Mouse (Mus musculus) cerebellum, adult 2 months (tissue): Measurements from ENCODE around the gene Ldah. TPM values are rescaled to one million over a fixed set of nuclear protein-coding genes. Genes with fewer than 3 reads are reported as not detected.
A peak's percentile ranks its signal among the peaks of the same experiment; 100 is the strongest.

Experiments used
- DNase-seq, 2 experiments: peaks; one replicate each; pipeline ENCODE4 v3.0.0; 2021
- H3K27ac ChIP-seq: fragments of 200-500 bp; 2 replicates; pipeline ENCODE4 v1.5.1; 2012; ENCODE audit warnings: low read length, control low read depth, inconsistent platforms; ENCODE audit not compliant: insufficient read depth
- H3K27me3 ChIP-seq: fragments of 200-500 bp; 2 replicates; pipeline ENCODE4 v1.6.1; 2012; ENCODE audit warnings: inconsistent platforms, mild to moderate bottlenecking, low read length, moderate library complexity; ENCODE audit not compliant: control insufficient read depth, insufficient read depth
- H3K4me1 ChIP-seq: fragments of 200-500 bp; 2 replicates; pipeline ENCODE4 v1.6.1; 2011; ENCODE audit warnings: low read length; ENCODE audit not compliant: control insufficient read depth, insufficient read depth
- H3K4me3 ChIP-seq: fragments of 200-500 bp; replicated peaks from 2 replicates; pipeline ENCODE3; 2011; ENCODE audit warnings: mild to moderate bottlenecking, low read depth, low read length, control low read depth; ENCODE audit not compliant: insufficient read depth
- CTCF ChIP-seq: fragments of 200-500 bp; IDR thresholded peaks from 2 replicates; pipeline ENCODE4 v1.5.1; 2011; ENCODE audit warnings: low read depth, mild to moderate bottlenecking, control low read depth, low read length, moderate library complexity, borderline replicate concordance; ENCODE audit not compliant: insufficient read depth
- POLR2A ChIP-seq: fragments of 200-500 bp; IDR thresholded peaks from 2 replicates; pipeline ENCODE4 v1.6.1; 2011; ENCODE audit warnings: low read length, control low read depth, borderline replicate concordance; ENCODE audit not compliant: insufficient read depth
- WGBS: fragments of 180-500 bp; shearing (Covaris S2); methylation state at CpG from one replicate; pipeline ENCODE4 v1.1.7; 2018; 5-methylcytosine and 5-hydroxymethylcytosine counted together
- polyA plus RNA-seq: library from polyadenylated mRNA; depleted of rRNA; stranded (reverse); fragments of >200 nt; gene quantifications from 2 replicates; pipeline ENCODE4 v1.2.3, GENCODE M21; 2012; rRNA removed

Ldah gene
- polyA plus RNA-seq, 1 experiment, result 50.6 TPM

DNA sequence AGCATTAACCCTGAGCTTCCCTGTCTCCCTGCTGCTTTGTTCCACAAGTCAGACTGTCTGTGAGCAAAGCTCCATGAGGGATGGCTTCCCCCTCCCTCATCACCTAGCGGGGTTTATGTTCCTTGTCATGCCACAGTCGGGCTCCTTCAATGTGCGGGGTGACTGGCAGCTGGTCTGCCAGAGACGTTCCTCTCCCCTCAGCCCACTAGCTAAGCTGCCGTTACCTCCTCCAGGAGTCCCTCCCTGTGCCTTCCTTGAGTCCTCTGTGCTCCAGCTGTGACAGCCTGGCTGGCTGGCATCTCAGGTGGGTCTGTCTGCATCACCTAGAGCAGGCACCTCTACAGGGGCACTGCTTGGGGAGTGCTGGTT is 124.3 kb downstream of the Ldah start:
- TF ChIP-seq CTCF, result no peak
- TF ChIP-seq POLR2A, result no peak
- H3K4me1 ChIP-seq, result peaks cover 11% of the 10 kb centered on the region
- no peak overlapping the region for H3K4me3 ChIP-seq
- DNase-seq, result no peak
- WGBS, result 59% methylated on average over 5 of the region's 5 CpGs
- no peak overlapping the region for H3K27ac ChIP-seq
- no peaks in the 10 kb centered on the region for H3K27me3 ChIP-seq

GRCm38 (mm10) chr12:8333617-8334016 is 125.7 kb downstream of the Ldah start:
- H3K27me3 ChIP-seq, result no peaks in the 10 kb centered on the region
- TF ChIP-seq CTCF, result no peak
- no peak for TF ChIP-seq POLR2A
- H3K4me1 ChIP-seq, result peaks cover 9% of the 10 kb centered on the region
- H3K27ac ChIP-seq, result no peak overlapping the region
- 85% methylated on average over 8 of the region's 8 CpGs for WGBS
- no peak for DNase-seq
- H3K4me3 ChIP-seq, result no peak overlapping the region

DNA sequence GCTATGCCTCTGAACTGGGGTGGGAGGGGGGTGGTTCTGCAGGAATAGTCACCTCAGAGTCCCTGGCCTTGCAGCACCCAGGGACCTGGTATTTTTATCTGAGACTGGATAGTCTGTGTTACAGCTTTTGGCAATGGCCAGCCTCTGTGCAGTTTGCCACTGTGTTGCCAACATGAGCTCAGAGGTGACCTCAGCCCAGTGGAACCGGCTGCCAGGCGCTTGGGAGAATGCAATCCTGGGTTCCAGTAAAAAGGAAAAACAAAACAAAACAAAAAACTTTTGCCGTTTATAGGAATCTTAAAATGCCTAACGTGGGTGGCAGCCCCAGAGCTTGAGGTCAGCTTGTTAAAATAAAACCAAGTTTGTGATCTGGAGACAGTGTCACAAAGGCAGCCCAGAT is 126.4 kb downstream of the Ldah start:
- Histone ChIP-seq H3K4me3 (no peak overlapping the region), H3K27ac (no peak overlapping the region), H3K4me1 (peaks cover 9% of the 10 kb centered on the region), H3K27me3 (no peaks in the 10 kb centered on the region)
- TF ChIP-seq CTCF (no peak), POLR2A (no peak)
- peak in 1 of 2 experiments; percentile 53 for DNase-seq
- WGBS, result 50% methylated on average over 4 of the region's 4 CpGs

Other genes with a start within 250 kb of the Ldah start
- gene Apob, start 230.5 kb upstream of the Ldah start, polyA plus RNA-seq, result 0.02 and 0.08 TPM in 2 replicates
- gene Gdf7, start 93.8 kb downstream of the Ldah start, polyA plus RNA-seq, result 0.07 and 0.44 TPM in 2 replicates
- 14.7 and 15.8 TPM in 2 replicates for gene Hs1bp3, start 105.3 kb downstream of the Ldah start, polyA plus RNA-seq